Mouse (Mus musculus) thymus, adult 2 months (tissue): ENCODE measurements around the gene C2cd5.

Experiments used
- CTCF ChIP-seq: fragments of 200-500 bp; IDR thresholded peaks from 2 replicates; pipeline ENCODE4 v1.5.1; 2012; ENCODE audit warnings: mild to moderate bottlenecking, control low read depth, low read length, moderate library complexity, borderline replicate concordance; ENCODE audit not compliant: control insufficient read depth, poor library complexity, insufficient read depth; ENCODE audit errors: extremely low read depth
- POLR2A ChIP-seq: fragments of 200-500 bp; IDR thresholded peaks from 2 replicates; pipeline ENCODE4 v1.6.1; 2012; ENCODE audit warnings: mild to moderate bottlenecking, low read length, control low read depth, moderate library complexity; ENCODE audit not compliant: control insufficient read depth, poor library complexity, insufficient read depth; ENCODE audit errors: extremely low read depth

GRCm38 (mm10) chr6:143146756-143147155, 46.8 kb upstream of the C2cd5 start:
- TF ChIP-seq CTCF (no peak), POLR2A (0 out of 2 replicates have a peak, but pooled peaks have one; percentile 48)
